Mouse (Mus musculus) sigmoid colon, adult 10 weeks (tissue): ENCODE measurements around the gene Defa2. TPM values are rescaled to one million over a fixed set of nuclear protein-coding genes. Genes with fewer than 3 reads are reported as not detected.

Experiments used
- polyA plus RNA-seq: library from polyadenylated mRNA; stranded (reverse); fragments of 350-450 nt; fragmentation: Illumina TruSeq; extraction: RNeasy Lipid Tissue Mini Kit (QIAGEN cat#74804); gene quantifications from one replicate; pipeline ENCODE4 v1.2.3, GENCODE M21; 2014; ENCODE audit warnings: low read depth, low replicate concordance

Defa2 gene
- not detected for polyA plus RNA-seq

DNA sequence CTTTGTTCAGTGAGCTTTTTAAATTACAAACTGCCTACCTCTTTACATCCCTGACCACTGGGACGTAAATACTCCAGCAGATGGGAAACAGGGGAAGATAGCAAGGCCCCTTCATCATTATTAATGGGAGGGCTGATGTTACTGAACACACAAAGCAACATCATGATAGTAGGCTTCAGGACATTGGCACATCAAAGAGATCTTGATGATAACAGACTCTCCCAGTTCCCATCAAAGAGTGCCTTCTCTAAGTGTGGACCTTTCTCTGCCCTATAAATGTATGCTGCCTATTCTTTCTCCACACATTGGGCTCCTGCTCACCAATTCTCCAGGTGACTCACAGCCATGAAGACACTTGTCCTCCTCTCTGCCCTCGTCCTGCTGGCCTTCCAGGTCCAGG, at the start of gene Defa2:
TSS of gene Defa2 (plus strand) at position 301 of the 400 bp plus-strand sequence.

DNA sequence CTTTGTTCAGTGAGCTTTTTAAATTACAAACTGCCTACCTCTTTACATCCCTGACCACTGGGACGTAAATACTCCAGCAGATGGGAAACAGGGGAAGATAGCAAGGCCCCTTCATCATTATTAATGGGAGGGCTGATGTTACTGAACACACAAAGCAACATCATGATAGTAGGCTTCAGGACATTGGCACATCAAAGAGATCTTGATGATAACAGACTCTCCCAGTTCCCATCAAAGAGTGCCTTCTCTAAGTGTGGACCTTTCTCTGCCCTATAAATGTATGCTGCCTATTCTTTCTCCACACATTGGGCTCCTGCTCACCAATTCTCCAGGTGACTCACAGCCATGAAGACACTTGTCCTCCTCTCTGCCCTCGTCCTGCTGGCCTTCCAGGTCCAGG, 13.2 kb downstream of the Defa2 start, which contains the start of gene Defa33:
TSS of gene Defa33 (plus strand) at position 301 of the 400 bp plus-strand sequence.

DNA sequence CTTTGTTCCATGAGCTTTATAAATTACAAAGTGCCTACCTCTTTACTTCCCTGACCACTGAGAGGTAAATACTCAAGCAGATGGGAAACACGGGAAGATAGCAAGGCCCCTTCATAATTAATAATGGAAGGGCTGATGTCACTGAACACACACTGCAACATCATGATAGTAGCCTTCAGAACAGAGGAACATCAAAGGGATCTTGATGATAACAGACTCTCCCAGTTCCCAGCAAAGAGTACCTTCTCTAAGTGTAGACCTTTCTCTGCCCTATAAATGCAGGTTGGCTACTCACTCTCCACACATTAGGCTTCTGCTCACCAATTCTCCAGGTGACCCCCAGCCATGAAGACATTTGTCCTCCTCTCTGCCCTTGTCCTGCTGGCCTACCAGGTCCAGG, 48.8 kb downstream of the Defa2 start, which contains the start of gene Defa36:
TSS of gene Defa36 (plus strand) at position 301 of the 400 bp plus-strand sequence.

Other genes with a start within 250 kb of the Defa2 start
- gene Defa30, start 243.9 kb upstream of the Defa2 start, polyA plus RNA-seq, result not detected
- not detected for gene Defa22, start 216.2 kb upstream of the Defa2 start, polyA plus RNA-seq
- not detected for gene Defa31, start 186.9 kb upstream of the Defa2 start, polyA plus RNA-seq
- gene Gm15293, start 177.0 kb upstream of the Defa2 start, polyA plus RNA-seq, result not detected
- gene Gm15292, start 128.8 kb upstream of the Defa2 start, polyA plus RNA-seq, result not detected
- gene Defa27, start 63.0 kb upstream of the Defa2 start, polyA plus RNA-seq, result not detected
- not detected for gene Defa29, start 51.5 kb upstream of the Defa2 start, polyA plus RNA-seq
- not detected for gene Defa33, start 13.3 kb downstream of the Defa2 start, polyA plus RNA-seq
- gene Defa36, start 48.9 kb downstream of the Defa2 start, polyA plus RNA-seq, result not detected
- gene Gm7849, start 78.0 kb downstream of the Defa2 start, polyA plus RNA-seq, result not detected
- not detected for gene Defa20, start 130.7 kb downstream of the Defa2 start, polyA plus RNA-seq
- gene Defa32, start 150.5 kb downstream of the Defa2 start, polyA plus RNA-seq, result not detected
- gene Defa37, start 186.9 kb downstream of the Defa2 start, polyA plus RNA-seq, result not detected
- gene Defa28, start 204.5 kb downstream of the Defa2 start, polyA plus RNA-seq, result not detected
- not detected for gene Gm7861, start 216.0 kb downstream of the Defa2 start, polyA plus RNA-seq
- not detected for gene Defa26, start 239.7 kb downstream of the Defa2 start, polyA plus RNA-seq